Mouse (Mus musculus) v-Abl transformed pro-B cells (cell line): Measurements from ENCODE around the gene Immp1l.

Source experiments
- in situ Hi-C, 2 experiments: fragments of 400-800 bp; cut with MboI; formaldehyde crosslinking; loops; one replicate each; pipeline ENCODE4 v1.15.1; 2025; ENCODE audit not compliant: unreplicated experiment in 2 of 2

Gene Immp1l

GRCm38 (mm10) chr2:105903896-105904756, at the start of gene Immp1l, which contains the start of gene Elp4:
Gene Immp1l (plus strand): TSS chr2:105904638.
Gene Elp4 (minus strand): TSS chr2:105904564.
- in situ Hi-C loops: loop anchor here in 1 of 2 experiments (10.0 kb wide), 1 partner anchor 101 kb away; the partner anchor contains the start of gene Dnajc24

DNA sequence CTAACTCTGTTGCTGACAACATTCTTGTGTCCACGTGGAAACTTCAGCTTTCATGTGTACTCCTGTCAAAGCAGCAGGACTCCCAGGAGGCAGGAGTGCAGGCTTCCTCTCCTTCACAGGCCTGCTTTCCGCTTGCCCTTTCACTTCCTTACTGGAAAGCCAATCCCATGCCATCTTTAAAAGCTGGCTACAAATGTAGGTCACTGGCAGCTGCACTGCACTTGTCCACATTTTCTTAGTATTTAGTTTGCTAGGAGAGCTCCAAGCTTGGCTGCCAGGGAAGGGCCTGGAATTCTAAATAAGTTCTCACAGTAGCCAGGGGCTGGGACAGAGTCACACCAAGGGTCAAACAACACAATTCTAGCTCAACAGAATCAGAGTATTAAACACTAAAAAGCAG, 49.7 kb upstream of the Immp1l start:
- in situ Hi-C loops: no loop called here

- in situ Hi-C loops: no loop called here
Measured at GRCm38 (mm10) chr2:105873403-105873802, 31.0 kb upstream of the Immp1l start.

- in situ Hi-C loops: no loop called here
Measured at GRCm38 (mm10) chr2:105890816-105891215, 13.6 kb upstream of the Immp1l start.

DNA sequence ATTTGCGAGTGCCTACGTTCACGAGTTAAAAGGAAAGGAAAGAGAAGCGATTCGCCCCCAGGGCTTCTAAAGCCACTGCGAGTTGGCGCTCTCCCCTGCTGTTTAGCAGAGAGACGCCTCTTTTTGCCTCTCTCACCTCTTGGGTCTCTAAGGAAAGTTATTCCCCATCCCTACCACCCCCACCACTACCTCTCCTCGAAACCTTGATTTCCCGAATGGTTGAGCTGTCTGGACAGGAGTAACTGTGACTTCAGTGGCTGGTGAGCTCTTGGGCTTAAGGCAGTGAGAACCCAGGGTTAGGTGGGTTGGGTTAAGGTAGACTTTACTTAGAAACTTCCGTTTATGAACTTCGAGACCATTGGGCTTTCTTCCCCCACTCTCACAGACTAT, 314 bp downstream of the Immp1l start:
- in situ Hi-C loops: loop anchor here in 1 of 2 experiments (10.0 kb wide), 1 partner anchor 100 kb away; the partner anchor contains the start of gene Dnajc24

- in situ Hi-C loops: loop anchor here in 1 of 2 experiments (10.0 kb wide), 1 partner anchor 96 kb away; the partner anchor contains the start of gene Dnajc24
Measured at GRCm38 (mm10) chr2:105908351-105908750, 3.9 kb downstream of the Immp1l start.

DNA sequence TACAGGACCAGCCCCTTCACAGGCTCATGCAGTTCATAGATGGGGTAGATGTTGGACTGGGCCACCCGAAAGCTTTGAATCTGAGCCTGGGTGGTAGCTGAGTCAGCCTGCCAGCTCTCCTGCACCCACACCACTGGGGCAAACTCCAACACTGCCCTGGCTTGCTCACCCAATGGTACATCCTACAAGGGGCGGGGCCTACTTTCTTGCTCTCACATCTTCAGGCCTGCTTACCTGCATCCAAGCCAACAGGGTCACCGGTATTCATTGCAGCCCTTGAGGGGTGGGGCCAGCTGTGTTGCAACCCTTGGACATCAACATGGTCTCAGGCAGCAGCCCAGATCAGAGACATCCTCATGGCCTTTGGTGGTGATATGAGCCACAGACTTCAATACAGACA, 6.2 kb downstream of the Immp1l start:
- in situ Hi-C loops: no loop called here

- in situ Hi-C loops: no loop called here
Measured at GRCm38 (mm10) chr2:105913655-105914366, 9.4 kb downstream of the Immp1l start.

- in situ Hi-C loops: no loop called here
Measured at GRCm38 (mm10) chr2:105916671-105917070, 12.2 kb downstream of the Immp1l start.

- in situ Hi-C loops: no loop called here
Measured at GRCm38 (mm10) chr2:105917623-105918346, 13.3 kb downstream of the Immp1l start.

GRCm38 (mm10) chr2:105950131-105950530, 45.7 kb downstream of the Immp1l start:
- in situ Hi-C loops: no loop called here

- in situ Hi-C loops: no loop called here
Measured at GRCm38 (mm10) chr2:105951350-105951940, 47.0 kb downstream of the Immp1l start.

GRCm38 (mm10) chr2:105953862-105954261, 49.4 kb downstream of the Immp1l start:
- in situ Hi-C loops: no loop called here

DNA sequence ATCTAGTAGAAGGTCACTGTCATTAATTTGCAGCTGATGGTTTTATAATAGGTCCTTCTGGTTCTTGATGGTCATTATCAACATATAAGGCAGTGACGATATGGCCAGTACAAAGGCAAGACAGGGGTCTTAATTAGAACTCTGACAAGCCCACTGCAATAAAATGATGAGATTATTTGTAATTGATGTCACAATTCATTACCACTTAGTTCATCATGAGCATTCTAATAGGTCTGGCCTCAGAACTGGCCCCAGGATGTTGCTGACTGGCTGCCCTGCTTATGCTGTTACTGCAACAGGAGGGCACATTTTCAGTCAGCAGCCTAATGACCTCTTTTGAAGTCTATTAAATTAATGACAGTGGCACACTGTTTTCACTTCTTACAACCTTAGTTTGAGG, 59.0 kb downstream of the Immp1l start:
- in situ Hi-C loops: no loop called here

DNA sequence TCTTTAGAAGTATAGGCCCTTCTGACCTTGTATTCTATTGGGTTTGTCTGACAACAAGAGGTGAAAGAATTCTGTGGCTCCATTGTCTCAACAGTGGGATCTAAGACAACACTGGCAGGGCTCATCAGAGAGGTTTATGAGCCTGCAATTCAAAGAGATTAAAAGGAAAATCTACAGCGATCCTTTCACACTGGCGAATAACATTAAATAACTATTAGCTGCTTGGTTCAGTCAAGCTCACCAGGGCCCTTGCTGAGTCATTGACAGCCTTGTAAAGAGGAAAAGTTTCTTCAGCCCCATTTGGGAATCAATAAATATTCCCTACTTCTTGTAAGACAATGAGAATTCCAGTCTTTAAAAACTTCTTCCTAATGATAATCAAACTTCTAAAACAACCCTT, 69.5 kb downstream of the Immp1l start:
- in situ Hi-C loops: no loop called here

DNA sequence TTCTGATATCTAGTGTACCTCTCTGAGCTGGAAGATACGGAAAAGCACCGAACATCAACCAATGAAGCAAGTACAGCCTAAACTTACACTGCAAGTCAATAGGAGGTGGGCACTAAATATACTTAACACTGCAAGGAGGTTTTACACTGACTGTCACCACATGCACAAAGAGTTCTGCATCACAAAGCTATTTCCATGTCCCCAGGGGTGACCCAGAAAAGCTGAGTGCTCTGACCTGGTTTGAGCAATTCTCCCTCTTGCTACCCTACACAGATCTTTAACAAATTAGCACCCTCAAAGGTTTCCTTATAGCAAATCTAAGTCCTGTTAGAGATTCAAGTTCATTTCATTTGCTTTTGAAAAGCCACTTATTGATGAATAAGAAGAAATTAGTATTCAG, 73.6 kb downstream of the Immp1l start:
- in situ Hi-C loops: no loop called here

DNA sequence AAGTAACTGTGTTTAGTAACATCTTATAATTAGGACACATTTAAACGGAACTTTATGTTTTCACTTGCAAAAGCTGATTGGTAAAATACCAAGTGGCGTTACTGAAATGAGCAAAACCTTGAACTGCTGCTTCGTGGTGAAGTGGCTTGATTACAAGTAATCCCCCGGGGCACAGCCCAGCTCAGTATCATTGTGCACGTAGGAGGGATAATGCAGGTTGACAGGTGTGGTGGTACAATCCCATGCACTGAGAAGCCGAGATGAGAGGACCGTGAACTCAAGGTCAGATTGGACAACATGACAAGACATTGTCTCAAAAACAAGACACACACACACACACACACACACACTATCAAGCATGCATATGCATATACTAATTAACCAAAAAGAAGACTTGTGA, 80.8 kb downstream of the Immp1l start:
- in situ Hi-C loops: no loop called here

DNA sequence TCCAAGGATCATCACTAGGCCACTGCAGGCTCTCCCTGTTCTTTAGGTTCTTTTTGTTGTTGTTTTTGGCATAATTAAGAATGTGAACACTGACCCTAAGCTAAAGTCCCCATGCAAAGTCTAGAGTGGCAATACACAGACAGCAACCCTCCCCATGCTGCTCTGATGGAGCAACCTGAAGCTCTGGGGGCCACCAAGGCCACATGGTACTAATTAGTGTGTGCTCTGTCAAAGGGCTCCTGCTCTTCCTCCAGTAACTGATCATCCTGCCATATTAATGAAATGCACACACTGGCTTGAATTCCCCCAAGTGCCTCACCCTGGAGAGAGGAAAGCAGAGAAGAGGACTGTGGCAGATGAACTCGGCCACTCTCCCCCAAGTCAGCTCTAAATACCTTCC, 82.7 kb downstream of the Immp1l start:
- in situ Hi-C loops: no loop called here

- in situ Hi-C loops: no loop called here
Measured at GRCm38 (mm10) chr2:105987999-105988398, 83.6 kb downstream of the Immp1l start.
